Mouse (Mus musculus) natural killer cell, adult 2 months (primary cell): Measurements from ENCODE around the gene Pank2.
"Not testable (repeated sequence)": the region's sequence is repeated elsewhere in the genome, so short reads cannot be mapped to it uniquely, and the experiment has no call there.

Experiments used
- DNase-seq, 2 experiments: peaks; one replicate each; pipeline ENCODE4 v3.0.0; 2022; ENCODE audit warnings: low spot score in 2 of 2

The Pank2 gene

DNA sequence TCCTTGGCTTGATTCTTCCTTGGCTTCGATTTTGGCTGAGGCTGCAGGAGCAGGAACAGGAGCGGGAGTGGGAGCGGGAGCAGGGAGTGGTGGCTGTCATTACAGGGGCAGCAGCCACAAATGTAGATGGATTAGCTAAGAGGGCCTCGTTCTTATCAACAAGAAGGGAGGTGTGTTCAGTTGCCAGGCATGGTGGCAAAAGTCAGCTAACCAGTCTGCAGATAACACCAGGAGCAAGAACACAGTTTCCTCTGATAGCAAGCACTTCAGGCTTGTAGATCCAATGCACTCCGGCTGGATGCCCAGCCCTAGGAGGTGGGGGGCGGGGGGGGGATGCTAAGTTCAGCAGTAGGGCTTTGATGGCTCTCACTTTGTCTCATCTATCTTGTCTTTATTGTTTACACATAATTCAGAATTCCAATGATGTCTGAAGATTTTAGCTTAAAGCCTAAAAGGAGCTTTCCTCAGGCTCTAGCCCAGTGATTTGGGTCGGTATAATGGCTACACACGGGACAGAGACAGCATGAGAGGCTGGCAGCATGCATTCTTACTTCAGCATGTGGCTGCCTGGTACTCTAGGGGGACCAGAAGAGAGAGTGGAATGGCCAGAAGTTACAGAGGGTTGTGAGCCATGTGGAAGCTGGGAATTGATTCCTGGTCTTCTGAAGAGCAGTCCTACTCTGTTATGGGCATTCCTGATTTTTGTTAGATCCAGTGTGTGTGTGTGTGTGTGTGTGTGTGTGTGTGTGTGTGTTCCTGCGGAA, 1.6 kb upstream of the Pank2 start:
- DNase-seq, result no peak

DNA sequence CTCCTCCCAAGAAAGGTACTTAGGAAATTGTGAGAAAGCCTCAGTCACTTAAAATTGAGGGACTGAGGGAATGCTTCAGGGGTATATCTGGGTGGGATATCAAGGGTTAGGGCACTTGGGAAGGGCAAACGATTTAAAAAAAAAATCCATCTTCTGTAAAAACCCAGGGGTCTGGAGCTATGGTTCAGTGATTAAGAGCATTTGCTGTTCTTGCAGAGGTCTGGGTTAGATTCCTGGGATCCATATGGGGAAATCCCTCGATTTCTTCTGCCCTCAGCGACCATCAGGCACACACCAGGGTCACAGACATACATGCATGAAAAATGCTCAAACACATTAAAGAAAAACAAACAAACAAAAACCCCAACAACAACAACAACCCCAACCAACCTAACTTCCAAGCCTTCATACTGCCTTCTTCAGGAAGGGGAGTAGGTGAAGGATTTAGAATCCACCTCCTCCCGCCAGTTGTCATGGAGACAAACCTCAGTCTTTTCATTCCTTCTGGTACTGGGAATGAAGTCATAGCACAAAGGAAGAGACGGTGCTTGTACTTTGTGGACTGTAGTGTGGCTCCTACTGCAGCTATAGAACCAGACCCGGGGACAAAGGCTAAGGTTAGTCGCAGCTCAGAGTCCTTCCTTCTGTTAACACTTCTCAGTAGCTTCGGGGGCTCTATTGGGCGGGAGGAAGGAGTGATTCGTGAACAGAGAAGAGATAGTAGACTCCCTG, 648 bp upstream of the Pank2 start:
- no peak for DNase-seq

DNA sequence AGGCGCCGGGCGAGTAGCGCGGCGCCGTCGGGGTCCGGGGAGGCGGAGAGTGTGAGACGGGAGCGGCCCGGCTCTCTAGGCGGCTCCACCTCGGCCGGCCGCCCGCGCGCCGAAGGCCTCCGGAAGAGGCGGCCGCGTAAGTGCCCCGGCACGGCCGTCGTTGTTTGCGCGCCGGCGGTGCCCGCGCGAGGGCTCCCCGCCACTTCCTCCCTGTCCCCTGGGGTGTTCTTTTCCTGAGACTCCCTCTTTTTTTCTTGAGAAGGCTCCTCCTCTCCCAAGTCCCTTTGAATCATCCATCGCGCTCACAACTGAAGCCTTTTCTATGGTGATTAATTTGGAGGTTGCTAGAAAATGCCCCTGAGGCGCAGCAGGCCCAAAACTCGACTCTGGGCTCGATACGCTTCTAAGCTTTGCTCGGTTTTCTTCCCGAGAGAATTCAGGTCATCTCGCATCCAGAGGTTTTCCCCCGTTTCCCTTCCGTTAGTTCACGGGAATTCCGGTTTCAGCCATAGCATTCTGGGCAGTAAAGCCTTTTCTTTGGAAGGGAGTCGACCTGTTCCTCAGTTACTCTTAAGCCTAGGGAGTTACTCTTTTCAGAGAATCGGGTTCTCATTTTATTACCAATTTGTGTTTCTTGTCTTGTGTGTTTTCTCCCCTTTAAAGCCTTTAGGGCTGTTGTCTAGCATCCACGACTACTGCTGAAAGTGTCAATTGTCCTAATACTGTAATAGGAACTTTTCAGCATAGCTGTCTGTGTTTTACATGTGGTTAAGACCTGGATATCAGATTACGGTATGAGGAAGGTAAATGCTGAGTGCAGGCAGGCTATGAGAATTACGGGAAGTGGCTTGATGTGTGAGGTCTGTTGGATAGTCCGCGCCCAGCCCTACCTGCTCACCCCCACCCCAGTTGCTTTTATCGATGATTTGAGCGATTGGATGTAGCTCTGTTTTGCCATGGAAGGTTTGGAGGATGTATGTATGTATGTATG, 680 bp downstream of the Pank2 start:
- peak; percentile 29 to 30 for DNase-seq

DNA sequence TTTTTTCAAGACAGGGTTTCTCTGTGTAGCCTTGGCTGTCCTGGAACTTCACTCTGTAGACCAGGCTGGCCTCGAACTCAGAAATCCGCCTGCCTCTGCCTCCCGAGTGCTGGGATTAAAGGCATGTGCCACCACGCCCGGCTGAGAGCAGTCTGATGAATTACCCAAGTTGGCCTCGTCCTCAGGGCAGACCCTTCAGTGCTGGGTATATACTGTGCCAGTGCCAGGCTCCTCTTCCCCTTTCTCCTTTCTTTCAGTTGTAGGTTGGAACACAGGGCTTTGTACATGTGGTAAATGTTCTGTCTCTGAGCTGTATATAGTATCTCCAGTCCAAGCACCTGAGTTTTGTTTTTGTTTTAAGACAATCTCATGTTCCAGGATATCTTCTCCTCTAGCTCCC, 1.7 kb downstream of the Pank2 start:
- DNase-seq, result no peak

DNA sequence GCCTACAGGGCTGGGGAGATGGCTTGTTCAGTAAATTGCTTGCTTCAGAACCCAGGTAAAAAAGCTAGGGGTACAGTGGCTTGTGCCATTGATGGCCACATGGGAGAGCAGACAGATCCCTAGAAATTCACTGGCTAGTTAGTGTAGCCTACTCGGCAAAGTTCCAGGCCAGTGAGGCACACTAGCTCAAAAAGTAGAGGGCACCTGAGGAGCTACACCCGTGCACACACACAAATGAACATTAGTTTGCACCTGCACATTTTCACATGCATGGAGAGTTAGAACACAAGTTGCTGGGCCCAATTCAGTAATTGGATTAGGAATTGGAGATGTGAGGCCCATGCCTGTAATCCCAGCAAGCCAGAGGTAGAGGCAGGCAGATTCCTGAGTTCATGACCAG, 2.8 kb downstream of the Pank2 start:
- DNase-seq, result no peak

DNA sequence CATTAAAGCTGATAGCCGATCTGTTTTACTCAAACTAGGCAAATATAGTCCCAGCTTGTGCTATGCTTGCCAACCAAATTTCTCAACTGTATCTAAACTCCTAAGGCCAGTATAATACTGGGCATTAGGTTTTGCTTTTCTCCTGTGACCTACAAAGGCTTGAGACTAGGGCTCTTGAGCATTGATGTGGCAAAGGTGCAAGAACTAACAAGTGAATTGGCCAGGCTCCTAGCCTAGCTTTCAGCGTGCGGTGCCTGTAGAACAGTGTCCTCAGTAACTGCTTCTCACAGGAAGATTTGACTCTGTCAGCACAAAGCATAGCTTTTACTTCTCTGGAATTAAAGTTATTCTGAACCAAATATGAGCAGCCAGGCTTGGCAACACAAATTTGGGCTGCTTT, 13.2 kb downstream of the Pank2 start:
- no peak for DNase-seq

DNA sequence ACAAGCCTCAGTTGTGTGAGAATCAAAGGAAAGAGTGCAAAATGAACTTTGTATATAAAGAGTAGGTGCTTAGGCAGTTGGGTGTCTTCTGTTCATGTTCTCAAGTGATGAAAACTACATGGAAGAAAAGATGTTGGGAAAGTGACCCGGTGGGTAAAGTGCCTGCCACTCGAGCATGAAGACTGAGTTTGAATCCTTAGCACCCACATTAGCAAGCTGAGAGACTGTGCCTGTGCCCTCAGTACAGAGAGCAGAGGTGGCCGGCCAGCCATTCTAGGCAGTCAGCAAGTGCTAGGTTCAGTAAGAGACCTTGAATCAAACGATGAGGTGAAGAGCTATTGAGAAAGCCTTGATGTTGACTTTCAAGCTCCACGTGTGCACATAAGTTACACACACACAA, 14.4 kb downstream of the Pank2 start:
- DNase-seq, result no peak

DNA sequence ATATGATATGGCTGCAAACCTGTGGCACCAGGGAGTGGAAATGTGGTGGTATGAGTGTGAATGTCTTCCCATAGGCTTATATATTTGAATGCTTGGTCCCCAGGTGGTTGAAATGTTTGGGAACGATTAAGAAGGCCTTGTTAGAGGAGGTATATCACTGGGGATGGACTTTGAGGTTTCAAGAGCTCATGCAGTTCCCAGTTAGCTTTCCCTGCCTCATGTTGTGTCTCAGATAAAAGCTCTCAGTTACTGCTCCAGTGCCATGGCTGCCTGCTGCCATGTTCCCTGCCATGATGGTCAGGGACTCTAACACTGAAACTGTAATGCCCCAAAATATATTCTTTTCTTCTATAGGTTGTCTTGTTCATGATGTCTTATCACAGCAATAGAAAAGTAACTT, 19.3 kb downstream of the Pank2 start:
- DNase-seq, result no peak

DNA sequence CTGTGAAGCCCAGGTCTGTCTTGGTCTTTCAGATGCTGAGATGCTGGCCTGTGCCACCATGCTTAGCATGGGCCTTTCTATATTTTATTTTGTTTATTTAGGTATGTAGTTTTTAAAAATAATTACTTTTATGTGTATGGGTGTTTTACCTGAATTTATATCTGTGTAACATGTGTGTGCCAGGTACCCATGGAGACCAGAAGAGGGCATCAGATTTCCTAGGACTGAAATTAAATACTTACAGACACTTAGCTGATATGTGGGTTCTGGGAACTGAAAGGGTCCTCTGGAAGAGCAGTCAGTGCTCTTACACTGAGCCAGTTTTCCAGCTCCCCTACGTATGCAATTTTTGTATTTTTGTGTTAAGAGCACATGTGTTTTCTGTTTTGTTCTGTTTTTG, 24.0 kb downstream of the Pank2 start:
- no peak for DNase-seq

DNA sequence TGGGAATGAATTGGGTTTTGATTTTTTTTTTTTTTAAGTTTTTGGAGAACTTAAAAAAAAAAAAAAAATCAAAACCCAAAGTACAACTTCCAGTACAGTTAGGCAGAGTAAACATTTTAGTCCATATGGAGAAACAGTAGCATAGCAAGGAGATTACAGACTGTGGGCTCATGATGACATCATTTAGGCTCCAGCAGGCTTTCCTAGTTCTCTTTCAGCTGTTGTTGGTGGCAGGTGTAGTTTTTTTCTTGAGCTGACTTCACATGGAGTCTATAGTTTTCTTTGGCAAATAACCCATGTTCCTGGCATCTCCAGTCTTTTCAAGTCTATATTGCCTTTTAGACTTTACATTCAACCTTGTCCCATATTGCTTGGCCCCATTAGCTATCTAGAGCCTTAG, 28.4 kb downstream of the Pank2 start:
- DNase-seq, result no peak

DNA sequence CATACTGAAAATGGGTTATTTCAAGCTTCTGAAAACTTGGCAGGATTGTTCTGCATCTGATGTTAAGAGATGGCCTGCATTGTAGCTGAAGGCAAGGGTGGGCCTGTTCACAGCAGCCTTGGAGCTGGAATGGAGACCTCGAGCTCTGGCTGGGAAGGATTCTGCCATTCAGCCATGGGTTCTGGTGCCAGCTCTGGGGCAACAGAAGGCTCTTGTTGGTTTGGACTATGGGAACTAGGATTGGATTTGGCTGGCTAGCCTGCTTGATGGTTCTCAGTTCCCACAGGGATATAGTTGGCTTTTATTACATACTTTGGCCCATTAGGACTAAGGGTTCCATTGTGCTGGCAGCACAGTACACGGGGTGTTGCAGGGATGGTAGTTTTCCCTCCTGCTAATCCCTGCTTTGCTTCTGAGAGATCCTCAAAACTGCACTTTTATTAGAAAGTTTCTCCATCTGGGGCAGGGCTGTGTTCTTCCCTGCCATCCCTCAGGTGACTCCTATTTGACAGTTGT, 34.5 kb downstream of the Pank2 start:
- no peak for DNase-seq

DNA sequence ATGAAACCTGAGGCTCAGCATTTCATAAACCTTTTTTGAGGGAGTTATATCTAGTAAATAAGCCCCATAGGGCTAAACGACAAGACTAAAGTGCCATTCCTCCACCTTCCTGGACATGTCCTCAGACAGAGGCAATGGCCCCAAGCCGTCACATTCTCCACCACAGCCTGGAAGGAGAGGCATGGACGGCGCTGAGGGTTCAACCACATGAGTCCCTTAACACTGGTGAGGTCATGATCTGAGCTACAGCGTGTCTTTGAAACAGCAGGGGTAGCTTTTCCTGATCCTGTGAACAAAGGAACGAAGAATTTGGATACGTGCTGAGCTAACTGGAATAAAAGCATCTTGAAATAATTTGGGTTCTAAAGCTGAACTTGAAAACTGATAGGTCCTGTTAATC, 36.4 kb downstream of the Pank2 start:
- DNase-seq, result not testable (repeated sequence)

DNA sequence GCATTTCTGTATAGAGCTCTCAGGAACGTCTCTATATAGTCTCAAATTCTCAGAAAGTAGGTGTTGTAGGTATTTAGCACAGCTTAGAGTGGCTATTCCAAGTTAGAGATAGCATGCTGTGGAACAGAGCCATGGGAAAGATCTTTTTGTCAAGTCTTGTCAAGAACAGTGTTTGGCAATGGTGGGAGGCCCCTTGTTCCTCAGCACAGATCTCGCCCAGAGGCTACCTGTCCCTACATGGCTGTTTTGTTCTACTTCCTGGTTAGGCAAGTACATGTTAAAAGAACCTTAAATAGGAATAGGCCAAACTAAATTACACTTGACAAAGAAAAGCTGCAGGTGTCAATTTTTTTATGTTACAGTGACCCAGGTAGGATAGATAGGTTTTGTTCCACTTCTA, 38.2 kb downstream of the Pank2 start:
- DNase-seq, result no peak

DNA sequence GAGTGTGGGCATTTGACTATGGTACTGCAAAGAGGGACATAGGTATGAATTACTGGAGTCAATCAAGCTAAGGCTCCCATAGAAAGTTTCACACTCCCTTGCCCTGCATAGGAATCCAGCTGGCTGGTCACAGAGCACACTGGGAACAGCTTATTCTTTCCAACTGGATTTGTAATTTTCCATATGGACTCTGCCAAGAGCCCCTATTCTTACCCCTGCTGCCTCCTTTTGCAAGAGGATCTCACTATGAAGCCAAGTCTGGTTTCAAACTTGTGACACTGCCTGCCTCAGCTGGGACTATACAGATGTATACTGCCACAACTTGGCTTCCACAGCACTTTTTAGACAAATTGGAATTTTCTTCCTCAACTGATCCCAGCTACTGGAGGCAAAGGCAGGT, 39.3 kb downstream of the Pank2 start:
- DNase-seq, result no peak

DNA sequence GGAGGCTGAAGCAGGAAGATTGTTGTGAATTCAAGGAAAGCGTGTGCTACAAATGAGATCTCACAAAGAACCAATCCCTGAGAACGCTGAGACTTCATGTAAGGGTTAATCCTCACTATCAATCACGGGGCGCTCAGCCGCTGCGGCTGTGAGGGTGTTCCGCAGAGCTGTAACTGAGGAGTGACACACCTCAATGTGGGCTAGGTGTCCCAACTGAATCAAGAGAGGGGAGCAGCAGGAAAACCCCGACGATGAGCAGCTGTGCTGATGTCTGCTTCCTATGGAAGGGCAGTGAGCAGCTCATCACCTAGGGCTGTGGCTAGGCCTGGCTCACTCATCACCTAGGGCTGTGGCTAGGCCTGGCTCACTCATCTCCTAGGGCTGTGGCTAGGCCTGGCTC, 42.2 kb downstream of the Pank2 start:
- DNase-seq, result peak; percentile 3 to 13

DNA sequence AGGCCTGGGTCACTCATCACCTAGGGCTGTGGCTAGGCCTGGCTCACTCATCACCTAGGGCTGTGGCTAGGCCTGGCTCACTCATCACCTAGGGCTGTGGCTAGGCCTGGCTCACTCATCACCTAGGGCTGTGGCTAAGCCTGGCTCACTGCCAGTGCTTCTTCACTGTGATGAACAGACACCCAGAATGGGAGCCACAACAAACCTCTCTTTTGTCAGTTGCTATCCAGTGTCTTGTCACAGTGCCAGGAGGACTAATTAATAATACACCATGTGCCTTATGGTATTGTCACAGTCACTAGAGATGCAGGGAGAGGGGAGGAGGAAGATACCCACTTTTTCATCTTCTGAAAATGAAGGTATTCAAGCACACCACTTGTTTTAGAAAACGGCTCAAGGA, 42.9 kb downstream of the Pank2 start:
- peak; percentile 4 to 28 for DNase-seq

DNA sequence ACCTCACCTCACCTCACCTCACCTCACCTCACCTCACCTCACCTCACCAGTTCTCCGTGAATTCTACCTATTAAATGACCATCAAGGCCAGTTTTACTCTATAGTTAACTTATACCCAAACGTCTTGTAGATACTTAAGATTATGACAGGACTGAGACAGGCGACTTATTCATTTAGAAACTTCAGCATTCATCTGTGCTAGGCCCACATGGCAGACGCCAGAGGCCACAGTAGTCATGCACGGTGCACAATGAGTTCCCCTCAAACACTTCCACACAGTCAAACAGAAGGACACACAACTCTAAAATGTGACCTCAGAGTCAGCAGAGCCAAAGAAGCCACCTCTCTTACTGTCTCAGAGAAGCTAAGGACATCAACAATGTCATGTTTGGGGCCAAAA, 45.1 kb downstream of the Pank2 start:
- no peak for DNase-seq

DNA sequence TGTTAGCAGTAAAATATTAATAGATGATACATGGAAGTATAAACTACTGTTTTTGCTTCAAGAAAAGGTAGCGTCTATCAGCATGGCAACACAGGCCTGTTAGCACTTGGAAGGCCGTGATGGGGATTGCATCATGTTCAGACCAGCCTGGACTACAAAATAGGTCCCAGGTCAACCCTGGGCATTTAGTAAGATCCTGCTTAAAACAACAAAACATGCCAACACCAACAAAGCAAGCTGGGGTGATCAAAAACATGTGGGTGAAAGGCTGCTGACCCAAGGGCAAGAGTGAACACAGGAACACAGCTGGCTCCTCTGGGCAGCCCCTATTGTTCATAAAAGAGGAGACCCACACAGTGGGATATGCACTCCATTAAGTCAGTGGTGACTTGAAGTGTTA, 45.5 kb downstream of the Pank2 start:
- no peak for DNase-seq

DNA sequence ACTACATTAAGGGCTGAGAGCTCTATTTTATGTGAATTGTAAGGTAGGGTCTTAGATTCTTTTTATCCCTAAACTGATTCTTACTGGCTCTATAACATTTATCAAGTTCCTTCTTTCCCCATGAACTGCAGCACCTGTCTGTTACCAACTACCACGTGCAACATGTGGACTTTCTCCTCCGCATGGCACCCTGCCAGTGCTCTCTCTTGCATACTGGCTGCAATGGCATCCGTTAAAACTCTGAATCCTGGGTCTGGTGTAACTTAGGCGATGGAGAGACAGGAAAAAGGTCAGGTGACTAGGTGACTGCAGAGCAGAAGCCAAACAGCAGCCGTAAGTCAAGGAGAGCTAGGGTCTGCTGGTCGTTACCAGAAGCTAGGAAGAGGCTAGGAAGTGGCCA, 47.0 kb downstream of the Pank2 start:
- no peak for DNase-seq

DNA sequence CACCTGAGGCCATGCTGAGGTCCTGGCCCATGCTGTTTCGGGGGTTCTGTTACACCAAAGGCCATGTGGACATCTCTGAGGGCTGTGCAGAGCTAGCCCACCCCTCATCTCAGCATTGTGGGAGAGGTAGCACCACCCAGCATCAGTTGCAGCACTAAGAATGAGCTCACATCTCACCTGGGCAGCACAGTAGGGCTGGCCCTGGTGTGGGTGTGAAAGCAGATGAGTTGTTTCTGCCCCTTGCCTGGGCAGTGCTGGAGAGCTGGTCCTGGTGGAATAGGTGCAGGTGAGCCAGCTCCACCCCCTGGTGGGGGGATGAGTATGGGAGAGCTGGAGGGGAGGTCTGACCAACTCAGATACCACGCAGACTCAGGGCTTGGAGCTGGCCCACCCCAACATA, 53.9 kb downstream of the Pank2 start:
- no peak for DNase-seq

DNA sequence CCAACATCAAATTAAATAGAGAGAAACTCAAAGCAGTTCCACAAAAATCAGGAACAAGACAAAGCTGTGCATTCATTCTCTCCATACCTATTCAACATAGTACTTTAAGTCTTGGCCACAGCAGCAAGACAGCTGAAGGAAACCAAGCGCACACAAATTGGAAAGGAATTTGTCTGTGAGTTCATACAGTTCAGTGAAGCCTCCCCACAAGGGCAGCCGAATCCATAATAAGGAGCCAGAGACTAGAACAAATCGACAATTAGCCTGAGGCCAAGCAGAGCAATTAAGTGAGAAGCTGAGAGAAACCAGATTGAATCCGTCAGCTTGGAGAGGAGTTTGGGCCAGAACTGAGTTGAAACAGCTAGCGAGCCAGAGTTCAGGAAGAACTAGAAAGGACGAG, 57.1 kb downstream of the Pank2 start:
- DNase-seq, result no peak

DNA sequence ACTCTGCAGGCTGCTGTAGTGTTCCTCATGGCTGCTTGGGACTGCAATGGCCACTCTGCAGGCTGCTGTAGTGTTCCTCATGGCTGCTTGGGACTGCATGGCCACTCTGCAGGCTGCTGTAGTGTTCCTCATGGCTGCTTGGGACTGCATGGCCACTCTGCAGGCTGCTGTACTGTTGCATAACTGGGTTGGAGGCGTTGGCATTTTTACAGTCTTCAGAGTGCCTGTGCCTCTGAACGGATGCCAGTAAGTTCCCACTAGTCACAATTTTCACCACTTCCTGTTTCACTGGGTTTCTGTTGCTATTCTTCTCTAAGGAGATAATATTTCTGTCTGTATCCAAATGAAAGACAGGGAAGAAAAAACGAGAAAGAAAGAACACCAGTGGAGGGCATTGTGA, 58.9 kb downstream of the Pank2 start:
- peak; percentile 9 to 13 for DNase-seq
